Mouse (Mus musculus) activated CD4-positive, CD25-positive, alpha-beta regulatory T cell, adult 4 months (primary cell): ENCODE results near the gene Lima1. TPM values are rescaled to one million over a fixed set of nuclear protein-coding genes. Genes with fewer than 3 reads are reported as not detected.

ENCODE experiments used
- ATAC-seq: one replicate; pipeline ENCODE4 v1.8.0; 2017
- polyA plus RNA-seq, 2 experiments: library from polyadenylated mRNA; unstranded; fragments of 100-300 nt; shearing (Covaris generic); gene quantifications; one replicate each; pipeline ENCODE4 v1.2.1; 2017

Gene Lima1
- polyA plus RNA-seq, 2 experiments from 2014 or later = 0.89 to 0.93 TPM

DNA sequence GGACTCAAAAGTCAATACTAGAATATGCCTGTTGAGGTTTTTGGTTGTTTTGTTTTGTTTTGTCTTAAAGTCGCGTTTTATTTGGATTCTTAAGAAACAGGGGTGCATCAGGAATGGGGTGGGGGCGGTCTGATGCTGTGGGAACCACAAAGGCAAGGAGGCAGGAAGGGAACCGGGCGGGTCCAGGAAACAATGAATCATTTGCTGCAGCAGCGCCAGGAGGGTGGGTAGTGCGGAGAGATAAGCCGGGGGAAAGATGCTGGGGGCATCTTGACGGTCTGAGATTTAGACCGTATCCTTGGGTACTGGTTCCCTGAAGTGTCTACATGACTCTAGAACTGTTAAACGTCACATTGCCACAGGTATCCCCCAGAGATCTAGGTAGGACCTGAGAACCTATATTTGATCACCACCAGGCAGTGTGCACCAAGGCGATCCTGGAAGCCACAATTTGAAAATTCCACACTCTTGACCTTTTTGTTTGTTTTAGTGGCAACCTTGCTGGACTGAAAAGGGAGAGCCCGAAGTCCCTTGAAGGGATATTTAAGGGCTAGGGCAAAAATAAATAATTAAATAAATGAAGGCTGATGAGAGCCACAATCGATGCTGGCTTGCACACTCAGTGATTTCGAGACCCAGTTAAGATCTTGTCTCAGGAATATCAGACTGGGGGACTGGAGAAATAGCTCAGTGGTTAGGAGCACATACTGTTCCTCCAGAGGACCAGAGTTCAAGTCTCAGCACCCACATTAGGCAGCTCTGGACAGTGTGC is 8.6 kb downstream of the Lima1 start:
- ATAC-seq = no peak

DNA sequence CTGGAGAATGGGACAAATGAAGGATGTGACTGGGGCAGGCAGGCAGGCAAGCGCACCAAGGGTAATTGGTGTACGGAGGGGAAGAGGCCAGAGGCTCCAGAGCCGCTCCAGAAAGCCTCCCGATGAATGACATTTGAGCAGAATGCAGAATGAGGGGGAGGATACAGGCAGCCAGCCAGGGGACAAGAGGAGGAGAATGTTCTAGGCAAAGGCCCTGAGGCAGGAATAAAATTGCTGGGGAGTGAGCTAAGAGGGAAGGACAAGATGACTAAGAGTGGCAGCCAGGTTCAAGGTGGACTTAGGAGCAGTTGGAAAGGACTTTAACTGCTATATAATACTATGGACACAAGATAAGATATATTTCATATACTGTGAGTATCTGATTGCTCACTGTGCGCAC is 9.3 kb downstream of the Lima1 start:
- no peak for ATAC-seq

DNA sequence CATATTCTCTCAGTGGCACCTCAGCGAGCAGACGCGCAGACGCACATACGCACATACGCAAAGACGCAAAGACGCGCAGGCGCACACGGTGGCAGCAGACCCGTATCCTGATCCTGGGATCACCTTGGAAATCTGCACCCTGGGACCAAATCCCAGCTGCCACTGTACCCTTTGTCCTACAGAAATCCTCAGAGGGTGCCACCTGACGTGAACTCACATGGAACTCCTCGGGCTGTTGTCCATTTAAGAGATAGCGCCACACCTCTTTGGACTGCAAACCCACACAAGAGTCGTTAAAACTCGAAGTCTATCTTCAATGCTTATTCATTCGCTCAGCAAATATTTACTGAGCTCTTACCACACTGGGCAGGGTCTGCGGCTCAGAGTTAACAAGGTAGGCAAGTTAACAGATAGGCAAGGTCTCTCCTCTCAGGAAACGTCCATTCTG is 9.7 kb downstream of the Lima1 start:
- no peak for ATAC-seq

DNA sequence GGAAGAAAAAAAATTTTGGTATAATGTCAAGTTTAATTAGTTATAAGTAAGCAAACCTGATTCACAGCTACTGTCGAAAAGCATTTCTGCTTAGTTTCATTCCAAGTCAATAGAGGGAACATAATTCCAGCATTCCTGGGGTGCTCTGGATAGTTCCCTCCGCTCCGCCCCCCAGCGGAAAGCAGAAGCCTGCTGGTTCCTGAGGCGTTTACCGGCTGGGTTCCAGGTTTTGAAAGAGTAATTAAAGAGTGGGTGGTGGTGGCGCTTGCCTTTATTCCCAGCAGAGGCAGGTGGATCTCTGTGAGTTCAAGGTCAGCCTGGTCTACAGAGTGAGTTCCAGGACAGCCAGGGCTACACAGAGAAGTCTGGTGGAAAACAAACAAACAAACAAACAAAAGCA is 10.2 kb downstream of the Lima1 start:
- ATAC-seq = no peak

DNA sequence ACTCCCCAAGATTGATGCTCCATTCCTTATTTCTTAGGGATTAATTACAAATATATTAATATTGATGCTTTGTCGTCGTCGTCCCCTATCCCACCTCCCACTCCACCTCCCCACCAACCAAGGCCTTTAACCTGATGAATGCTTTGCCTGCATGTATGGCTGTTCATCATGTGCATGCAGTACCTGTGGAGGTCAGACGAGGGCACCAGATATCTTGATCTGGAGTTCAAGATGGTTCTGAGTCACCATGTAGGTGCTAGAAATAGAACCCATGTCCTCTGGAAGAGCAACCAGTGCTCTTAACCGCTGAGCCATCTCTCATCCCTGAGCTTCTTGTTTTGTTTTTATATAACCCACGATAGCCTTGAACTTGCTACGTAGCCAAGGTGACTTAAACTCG is 11.5 kb downstream of the Lima1 start:
- no peak for ATAC-seq

DNA sequence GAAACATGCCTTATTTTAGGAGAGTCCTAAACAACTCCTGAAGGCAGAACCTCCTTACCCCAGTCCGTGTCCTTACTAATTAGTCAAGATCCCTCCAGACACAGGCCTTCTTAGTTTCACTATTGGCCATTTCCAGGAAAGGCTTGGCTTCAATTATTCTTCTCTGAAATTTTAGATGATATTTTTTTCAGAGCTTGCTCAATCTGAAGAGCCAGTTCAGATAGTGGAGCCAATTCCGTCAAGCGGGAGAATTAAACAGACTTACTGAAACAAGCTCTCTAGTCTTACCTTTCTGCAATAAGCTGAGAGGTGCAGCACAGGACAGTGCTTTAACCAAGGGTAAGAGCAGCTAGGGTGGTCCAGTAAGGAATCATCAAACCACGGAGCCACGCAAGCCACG is 11.9 kb downstream of the Lima1 start:
- no peak for ATAC-seq

DNA sequence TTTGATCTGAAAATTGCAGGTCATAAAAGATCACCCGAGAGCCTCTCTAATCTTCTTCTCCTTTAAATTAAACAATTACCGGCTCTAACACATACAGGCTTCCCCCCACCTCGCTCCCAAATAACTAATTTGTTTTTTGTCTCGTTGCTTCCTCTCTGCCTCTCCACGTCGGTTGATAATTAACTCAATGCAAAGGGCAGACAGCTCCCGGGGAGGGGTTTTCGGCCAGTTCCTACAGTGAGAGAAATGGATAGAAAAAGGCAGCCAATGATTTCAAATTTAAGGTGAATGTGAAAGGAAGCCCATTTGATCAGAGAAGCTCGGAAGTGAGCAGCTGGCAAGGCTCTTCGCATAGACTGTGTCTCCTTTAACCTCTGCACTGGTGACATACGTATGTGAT is 12.8 kb downstream of the Lima1 start:
- no peak for ATAC-seq

DNA sequence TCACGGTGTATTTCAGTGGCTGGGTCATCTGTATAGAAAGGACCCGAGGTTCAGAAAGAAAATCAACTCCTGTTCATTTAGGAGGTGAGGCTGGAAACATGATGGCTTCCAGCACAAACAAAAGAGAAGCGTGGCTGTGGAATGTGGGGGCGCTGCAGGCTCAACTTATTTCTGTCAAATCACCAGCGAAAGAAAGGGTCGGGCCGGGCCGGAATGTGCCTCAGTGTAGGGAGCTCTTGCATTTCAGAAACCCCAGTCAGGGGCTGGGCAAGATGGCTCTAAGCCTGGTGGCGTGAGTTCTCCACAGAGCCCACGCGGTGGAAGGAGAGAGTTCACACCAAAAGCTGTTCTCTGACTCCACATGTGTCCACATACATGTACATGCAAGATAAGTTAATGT is 13.3 kb downstream of the Lima1 start:
- no peak for ATAC-seq

DNA sequence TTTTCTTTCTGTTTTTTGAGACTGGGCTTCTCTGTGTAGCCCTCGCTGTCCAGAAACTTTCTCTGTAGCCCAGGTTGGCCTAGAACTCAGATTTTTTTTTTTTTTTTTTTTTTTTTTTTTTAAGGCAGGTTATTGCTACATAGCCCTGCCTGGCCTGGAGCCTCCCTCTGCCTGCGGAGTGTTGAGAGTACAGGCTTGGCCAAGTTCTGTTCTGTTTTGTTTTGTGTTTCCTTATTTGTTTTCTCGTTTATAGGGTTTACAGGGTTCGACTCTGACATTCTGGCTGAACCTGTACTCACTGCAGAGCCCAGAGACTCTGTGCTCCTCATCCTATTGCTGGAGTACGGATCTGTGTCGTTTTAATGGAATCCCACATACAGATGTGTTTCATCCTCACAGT is 13.7 kb downstream of the Lima1 start:
- no peak for ATAC-seq

DNA sequence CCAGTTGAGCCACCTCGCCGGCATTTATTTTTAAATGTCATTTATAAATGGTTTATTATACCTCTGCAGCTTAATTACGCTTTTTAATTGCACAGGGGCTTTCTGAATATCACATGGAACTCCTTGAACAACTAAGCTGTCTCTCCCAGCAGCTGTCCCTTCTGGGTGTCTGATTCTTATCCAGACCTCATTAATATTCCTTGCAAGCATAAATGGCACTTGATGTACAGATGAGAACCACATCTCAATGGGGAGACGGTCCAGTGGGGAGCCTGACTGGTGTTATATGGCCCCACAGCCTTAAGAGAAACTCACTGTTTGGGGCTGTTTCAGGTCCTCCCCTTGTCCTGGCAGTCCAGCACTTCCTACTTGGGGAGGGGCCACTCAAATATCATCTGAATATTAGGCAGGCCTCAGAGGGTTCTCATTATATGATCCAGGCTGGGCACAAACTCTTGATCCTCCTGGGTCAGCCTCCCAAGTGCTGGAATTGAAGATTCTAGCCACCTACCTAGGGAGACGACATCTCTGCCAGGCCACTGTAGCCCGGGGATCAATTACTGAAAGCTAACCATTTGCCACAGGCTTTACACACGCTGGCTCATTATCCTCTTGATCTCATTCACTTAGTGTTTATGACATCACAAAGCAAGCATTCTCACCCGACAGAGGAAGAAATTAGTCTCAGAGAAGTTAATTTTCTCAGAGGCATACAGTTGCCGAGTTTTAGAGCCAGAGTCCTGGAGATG is 15.4 kb downstream of the Lima1 start:
- ATAC-seq = no peak

DNA sequence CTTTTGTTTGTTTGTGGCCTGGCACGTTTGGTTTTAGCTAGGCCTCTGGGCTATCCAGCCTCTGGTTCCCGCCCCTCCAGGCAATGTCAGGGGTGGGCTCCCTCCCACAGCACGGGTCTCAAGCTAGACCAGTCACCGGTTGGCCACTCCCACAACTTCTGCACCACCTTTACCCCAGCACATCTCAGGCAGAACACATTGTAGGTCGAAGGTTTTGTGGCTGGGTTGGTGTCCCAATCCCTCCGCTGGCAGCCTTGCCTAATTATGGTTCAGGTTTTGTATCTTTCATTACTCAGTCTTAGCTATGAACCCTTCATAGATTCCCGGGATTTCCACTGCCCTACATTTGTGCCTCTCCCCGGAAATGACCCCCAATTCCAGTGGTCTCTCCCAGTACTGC is 17.8 kb downstream of the Lima1 start:
- ATAC-seq = no peak

DNA sequence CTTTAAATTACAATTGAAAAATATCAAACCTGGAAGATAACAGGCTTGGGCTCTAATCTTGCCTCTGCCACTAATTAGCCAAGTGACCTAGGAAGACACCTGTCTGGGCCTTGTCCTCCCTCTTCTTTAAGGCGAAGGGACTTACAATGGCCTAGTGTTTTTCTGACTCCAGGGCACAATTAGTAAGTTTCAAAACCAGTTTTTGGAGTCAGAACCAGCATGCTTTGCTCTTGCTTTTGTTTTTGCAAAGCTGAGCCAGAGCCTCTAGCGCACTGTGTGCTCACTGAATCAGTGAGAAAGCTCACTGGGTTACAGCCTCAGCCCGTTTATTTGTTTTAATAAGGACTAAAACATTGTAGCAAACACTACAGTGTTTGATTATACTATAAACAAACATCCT is 20.1 kb downstream of the Lima1 start:
- ATAC-seq = no peak

DNA sequence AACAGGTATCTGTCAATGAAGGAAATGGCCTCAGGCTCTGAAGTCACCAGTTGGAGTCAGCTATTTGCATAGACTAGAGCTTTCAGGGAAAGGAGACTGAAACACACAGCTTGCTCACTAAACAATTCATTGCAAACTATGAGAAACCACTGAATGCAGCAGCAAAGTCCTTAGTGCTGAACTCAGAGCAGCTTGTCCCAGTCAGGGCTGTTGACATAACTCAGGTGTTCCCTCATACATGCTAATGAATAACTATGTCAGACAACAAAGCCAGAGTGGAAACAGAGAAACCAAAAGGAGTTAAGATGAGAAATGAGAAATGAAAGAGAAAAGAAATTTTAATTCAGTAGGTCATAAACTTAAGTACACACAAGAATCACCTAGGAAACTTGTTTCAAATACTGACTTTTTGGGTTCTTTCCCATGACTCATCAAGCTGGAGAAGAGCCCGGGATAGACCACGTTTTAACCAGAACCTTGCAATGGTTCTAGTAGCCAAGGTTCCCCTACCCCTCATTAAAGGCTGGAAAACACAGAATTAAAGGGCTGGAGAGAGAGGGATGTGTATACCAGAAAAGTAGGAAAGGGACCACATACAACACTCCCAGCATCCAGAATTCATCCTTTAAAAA is 22.5 kb downstream of the Lima1 start:
- ATAC-seq = no peak

DNA sequence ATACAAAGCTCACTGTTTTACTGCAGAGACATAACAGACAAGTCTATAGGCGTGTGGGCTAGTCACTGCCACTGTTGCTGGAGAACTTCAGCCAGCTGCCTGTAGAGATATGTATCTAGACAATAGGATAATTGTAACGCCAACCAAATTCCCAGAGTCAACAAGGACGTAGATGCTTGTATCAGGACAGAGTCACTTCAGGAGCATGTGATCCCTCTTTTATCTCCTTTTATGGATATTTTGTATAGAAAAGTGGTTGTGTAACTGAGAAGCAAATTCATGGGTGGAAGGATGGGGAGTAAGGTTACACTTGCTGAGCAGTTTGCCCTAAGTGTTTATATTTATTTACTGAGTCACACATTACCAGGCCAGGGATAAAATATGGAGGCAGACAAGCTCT is 25.0 kb downstream of the Lima1 start:
- ATAC-seq = no peak

DNA sequence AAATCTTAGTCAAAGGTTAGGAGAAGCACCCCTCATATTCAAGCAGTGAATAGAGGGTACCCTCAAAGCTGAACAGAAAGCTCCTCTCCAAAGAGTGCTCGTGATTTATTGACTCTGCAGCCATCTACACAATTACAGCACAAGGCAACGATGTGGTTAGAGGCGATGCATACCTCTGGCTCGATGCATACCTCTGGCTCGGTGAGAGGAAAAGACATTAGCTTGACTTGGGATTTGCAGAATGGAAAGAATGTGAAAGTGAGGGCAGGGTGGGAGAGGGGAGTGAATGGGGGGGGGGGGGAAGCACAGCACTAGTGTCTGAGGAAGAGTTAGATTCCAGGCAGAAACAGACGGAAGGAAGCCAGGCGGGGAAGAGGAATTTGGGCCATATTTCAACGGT is 27.3 kb downstream of the Lima1 start:
- no peak for ATAC-seq

DNA sequence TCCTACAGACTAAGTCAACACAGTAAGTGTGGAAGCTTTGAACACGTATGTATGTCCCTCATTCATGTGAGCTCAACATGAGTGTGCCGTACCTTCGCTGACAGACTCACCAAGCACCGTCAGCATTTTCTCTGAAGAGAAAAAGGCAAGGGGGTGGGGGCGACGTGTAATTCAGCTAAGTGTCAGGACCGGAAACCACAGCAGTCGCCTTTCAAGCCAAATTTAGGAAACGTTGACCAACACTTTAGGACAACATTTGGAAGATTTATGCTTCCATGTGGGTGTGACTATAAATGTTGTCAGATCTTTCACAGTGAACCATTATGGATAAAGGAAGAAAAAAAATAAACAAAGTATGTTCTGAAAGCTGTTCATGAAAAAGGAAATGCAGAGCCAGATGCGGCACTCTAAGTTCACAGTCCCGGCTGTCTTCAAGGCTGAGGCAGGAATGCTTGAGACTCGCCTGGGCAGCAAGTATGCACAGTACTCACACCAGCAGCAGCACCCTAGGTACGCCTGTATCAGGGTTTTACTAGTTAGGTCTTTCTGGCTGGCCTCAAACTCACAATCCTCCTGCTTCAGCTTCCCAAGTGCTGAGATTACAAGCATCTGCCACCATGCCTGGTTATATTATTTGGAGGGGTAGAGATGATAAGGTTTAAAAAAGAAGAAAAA is 27.9 kb downstream of the Lima1 start:
- no peak for ATAC-seq

DNA sequence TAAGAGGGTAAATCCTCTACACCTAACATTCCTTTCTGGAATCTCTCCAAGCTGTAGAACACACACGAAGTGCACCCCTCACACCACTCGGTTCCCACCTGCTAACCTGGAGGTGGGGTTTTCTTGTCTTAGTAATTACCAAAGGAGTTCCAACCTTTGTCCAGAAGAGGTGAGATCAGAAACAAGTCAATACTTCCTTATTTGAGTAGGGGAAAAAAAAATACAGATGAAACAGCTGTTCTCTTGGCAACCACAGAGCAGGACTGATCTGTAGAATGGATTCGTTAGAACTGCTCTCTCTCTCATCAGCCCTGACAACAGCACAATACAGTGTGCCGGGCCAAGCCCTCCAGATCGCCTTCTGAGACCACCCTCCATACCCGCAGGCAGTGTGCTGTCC is 28.6 kb downstream of the Lima1 start:
- no peak for ATAC-seq

DNA sequence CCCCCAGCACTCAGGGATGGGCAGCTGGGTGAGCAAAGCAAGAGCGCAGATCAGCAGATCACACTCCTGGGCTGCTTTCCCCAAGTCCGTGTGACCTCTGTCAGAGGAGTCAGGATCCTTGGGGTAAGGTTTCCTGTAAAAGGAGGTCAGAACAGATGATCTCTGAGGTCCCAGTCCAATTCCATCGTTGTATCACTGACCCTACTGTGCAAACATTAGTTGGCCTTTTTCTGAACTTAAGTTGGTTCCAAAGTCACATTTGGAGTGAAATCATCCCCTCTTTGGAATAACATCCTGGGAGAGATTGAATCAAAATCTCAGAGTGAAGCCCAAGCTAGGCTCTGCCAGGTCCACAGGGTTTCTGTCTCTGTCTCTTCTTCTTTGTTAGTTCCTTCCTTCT is 31.4 kb downstream of the Lima1 start:
- no peak for ATAC-seq

DNA sequence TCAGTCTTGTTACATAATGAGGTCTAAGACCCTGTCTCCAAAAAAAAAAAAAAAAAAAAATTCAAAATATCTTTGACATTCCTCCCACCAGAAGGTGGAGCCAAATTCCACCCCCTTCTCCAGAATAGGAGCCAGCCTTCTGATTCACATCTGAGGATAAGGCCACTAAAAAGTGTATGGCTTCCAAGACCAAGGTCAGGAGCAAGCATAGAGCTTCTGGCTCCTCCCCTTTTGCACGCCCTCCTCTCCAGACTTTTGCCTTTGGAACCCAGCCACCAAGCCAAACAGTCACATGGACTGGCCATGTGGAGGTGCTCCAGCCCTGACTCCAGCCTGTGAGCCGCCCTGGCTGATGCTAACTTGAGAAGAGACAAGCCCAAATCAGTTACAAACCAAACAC is 35.3 kb downstream of the Lima1 start:
- ATAC-seq = no peak

DNA sequence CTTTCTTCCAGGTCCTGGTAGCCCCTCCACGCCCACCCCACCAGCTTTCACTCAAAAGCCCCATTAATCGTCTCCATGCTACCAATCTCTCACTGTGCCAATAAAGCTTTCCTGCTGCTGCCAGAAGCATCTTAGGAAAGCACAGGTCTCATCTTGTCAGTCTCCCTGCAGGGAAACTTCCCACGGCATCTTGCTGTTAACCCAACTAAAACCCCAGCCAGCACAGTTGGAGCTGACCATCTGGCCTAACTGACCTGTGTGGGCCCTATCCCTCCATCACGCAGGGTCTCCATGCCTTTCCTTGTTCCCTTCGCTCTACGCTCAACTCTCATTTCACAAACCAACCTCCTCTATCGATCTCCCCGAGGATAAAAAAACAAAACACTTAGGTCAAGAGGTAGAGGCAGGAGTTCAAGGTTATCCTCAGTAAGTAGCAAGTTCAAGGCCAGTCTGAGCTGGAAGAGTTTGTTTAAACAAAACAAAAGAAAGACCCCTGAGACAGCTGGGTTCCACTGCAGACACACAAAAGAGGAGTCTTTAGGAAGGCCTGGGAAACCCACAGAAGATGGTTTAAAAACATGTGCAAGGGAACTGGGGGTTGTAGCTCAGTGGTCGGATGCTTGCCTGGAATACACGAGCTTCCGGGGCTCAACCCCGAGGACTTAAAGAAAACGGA is 36.0 kb downstream of the Lima1 start:
- ATAC-seq = no peak

DNA sequence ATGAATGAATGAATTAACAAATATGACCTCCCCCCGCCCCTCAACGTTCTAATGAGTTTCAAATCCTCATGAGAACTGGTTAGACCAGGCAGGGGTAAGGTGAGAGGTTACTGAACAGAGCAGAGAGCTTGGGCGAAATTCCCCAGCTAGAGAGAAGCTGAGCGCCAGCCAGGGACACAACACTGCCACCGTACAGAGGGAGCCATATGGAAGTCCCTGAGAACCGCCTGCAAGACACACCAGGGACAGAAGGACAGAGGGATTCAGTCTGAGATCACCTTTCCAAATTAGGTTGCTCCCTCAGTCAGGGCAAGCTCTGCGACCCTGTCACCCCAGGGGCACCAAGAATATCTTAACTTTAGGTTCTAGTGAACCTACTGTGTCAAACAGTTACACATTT is 37.7 kb downstream of the Lima1 start:
- no peak for ATAC-seq

DNA sequence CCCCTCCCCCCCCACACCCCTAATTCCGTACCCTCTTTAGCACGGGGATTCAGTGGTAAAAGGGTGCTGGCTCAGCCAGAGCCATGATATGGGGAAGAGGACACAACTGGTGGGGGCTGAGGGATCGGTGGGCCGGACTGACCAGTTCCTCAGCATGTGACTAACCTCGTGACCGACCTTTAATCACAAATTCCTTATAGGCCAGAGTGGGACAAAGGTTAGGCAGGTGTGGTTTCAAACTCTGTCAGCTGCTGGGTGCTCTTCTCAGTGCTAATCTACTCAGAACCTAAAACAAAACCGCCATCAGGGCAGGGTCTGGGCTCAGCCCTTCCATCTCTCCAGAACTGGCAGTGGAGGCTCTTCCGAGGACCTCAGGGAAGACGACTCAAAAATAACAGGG is 40.1 kb downstream of the Lima1 start:
- ATAC-seq = no peak

DNA sequence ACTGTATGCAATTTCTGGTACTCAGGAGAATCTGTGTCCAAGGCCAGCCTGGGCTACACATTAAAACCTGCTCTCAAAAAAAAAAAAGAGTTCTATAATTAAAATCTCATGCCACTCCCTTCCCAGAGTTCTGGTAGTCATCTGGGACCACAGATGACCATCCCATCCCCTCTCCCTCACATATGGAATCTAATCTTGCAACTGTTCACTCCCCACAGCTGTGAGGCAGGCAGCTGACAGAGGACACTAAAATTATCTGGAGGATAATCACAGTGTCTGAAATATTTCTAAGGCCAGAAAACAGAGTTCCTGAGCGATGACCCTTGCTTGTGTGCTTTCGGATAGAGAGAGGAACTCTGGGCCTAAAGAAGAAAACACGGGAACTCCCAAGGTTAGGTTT is 40.6 kb downstream of the Lima1 start:
- ATAC-seq = no peak
